Mouse (Mus musculus) hindbrain, embryonic 13.5 days (tissue): ENCODE results near the gene Oxct2b. TPM values are rescaled to one million over a fixed set of nuclear protein-coding genes. Genes with fewer than 3 reads are reported as not detected.
A peak's percentile ranks its signal among the peaks of the same experiment; 100 is the strongest.
"Not testable (repeated sequence)": the region's sequence is repeated elsewhere in the genome, so short reads cannot be mapped to it uniquely, and the experiment has no call there.

ENCODE experiments used
- ATAC-seq: fragments of 200-750 bp; cut with Nextera tagmentation; 2 replicates; pipeline ENCODE4 v1.8.0; 2017; ENCODE audit warnings: moderate TSS enrichment; ENCODE audit not compliant: low FRiP score
- H3K27ac ChIP-seq: fragments of 300-500 bp; sonication (generic); 2 replicates; pipeline ENCODE4 v1.5.1; 2015; ENCODE audit warnings: inconsistent platforms, mild to moderate bottlenecking, moderate library complexity
- H3K27me3 ChIP-seq: fragments of 300-500 bp; sonication (generic); 2 replicates; pipeline ENCODE4 v1.6.1; 2015; ENCODE audit warnings: mild to moderate bottlenecking, inconsistent platforms
- H3K36me3 ChIP-seq: fragments of 300-500 bp; sonication (generic); 2 replicates; pipeline ENCODE4 v1.6.1; 2015; ENCODE audit warnings: mild to moderate bottlenecking, inconsistent platforms
- H3K4me1 ChIP-seq: fragments of 300-500 bp; sonication (generic); replicated peaks from 2 replicates; pipeline ENCODE4 v1.6.1; 2015; ENCODE audit warnings: inconsistent platforms
- H3K4me2 ChIP-seq: fragments of 300-500 bp; sonication (generic); 2 replicates; pipeline ENCODE4 v1.6.1; 2015; ENCODE audit warnings: inconsistent platforms, mild to moderate bottlenecking, moderate library complexity
- H3K4me3 ChIP-seq: fragments of 300-500 bp; sonication (generic); 2 replicates; pipeline ENCODE4 v1.5.1; 2015; ENCODE audit warnings: mild to moderate bottlenecking, inconsistent platforms
- H3K9ac ChIP-seq: fragments of 300-500 bp; sonication (generic); 2 replicates; pipeline ENCODE4 v1.6.1; 2015; ENCODE audit warnings: mild to moderate bottlenecking, inconsistent platforms
- H3K9me3 ChIP-seq: fragments of 300-500 bp; sonication (generic); 2 replicates; pipeline ENCODE4 v1.6.1; 2016; ENCODE audit warnings: inconsistent platforms
- WGBS: fragments of 180-500 bp; shearing (Covaris S2); methylation state at CpG from one replicate; pipeline ENCODE4 v1.1.7; 2015; 5-methylcytosine and 5-hydroxymethylcytosine counted together
- polyA plus RNA-seq: library from polyadenylated mRNA; unstranded; fragments of >200 nt; fragmentation: Nextera tagmentation; extraction: Ambion mirVana; gene quantifications from 2 replicates; pipeline ENCODE4 v1.2.1, GENCODE M21; 2015

Oxct2b gene
- polyA plus RNA-seq, 1 experiment from 2014 or later, result 0.21 TPM

DNA sequence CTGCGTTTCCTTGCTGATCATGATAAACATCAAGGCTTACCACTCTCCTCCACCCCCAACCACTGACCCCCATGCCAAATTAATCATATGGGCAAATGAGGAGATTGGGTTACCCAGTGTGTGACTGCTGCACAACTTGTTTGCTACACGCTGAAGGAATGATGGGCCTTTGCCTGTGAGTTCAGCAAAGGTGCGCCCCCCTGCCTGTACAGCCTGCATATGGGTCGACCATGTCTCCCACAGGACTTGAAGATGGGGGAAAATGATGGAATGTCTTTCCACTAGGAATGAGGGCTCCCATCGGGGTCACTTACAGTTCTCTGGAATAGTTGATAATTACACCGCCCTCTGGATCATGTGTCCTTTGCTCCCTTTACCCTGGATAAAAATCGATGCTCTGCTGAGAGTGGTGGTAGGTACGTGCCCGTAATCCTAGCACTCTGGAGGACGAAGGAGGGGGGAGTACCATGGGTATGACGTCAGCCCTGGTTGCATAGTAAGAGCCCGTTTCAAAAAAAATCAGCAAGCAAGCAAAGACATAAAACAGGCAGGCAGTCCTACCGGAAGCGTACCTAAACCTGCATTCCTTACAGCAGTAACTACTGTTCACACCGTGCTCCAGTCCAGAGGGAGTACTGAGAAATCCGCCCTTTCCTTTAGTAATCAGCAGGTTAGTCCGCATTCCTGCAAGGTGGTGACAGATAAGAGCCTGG is 22.8 kb upstream of the Oxct2b start:
- H3K36me3 ChIP-seq, result no peaks in the 10 kb centered on the region
- WGBS, result 70% methylated on average over 17 of the region's 17 CpGs
- no peaks in the 10 kb centered on the region for H3K27me3 ChIP-seq
- ATAC-seq, result no peak; the same call in 1 of the 2 replicates
- H3K4me1 ChIP-seq, result no peaks in the 10 kb centered on the region
- no peak overlapping the region for H3K9ac ChIP-seq
- H3K27ac ChIP-seq, result no peak overlapping the region
- H3K4me2 ChIP-seq, result 0 out of 2 replicates have a peak overlapping the region, but pooled peaks have one; percentile 6
- H3K4me3 ChIP-seq, result no peak overlapping the region
- no peaks in the 10 kb centered on the region for H3K9me3 ChIP-seq

DNA sequence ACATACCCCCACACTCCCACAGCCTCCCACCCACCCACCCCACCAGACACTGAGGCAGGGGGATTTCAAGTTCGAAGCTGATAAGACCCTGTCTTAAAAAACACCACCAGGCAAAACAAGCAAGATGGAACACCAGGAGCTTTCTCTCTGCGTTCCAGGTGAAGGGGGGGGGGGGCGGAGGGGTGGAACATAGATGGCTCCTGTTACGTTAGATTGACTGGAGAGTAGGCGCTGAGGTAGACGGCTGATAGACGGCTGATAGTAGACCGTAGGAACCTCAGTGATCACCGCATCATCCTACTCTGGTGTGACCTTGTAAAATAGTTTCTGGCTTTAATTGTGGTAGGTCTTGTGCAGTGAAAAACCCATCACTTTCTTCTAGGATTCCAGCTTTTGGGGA is 22.2 kb upstream of the Oxct2b start:
- Histone ChIP-seq H3K9ac (no peak overlapping the region), H3K4me2 (no peak overlapping the region), H3K4me3 (no peak overlapping the region), H3K36me3 (no peaks in the 10 kb centered on the region), H3K9me3 (no peaks in the 10 kb centered on the region), H3K27ac (no peak overlapping the region), H3K4me1 (no peaks in the 10 kb centered on the region), H3K27me3 (no peaks in the 10 kb centered on the region)
- no peak for ATAC-seq
- WGBS, result 68% methylated on average over 9 of the region's 9 CpGs

DNA sequence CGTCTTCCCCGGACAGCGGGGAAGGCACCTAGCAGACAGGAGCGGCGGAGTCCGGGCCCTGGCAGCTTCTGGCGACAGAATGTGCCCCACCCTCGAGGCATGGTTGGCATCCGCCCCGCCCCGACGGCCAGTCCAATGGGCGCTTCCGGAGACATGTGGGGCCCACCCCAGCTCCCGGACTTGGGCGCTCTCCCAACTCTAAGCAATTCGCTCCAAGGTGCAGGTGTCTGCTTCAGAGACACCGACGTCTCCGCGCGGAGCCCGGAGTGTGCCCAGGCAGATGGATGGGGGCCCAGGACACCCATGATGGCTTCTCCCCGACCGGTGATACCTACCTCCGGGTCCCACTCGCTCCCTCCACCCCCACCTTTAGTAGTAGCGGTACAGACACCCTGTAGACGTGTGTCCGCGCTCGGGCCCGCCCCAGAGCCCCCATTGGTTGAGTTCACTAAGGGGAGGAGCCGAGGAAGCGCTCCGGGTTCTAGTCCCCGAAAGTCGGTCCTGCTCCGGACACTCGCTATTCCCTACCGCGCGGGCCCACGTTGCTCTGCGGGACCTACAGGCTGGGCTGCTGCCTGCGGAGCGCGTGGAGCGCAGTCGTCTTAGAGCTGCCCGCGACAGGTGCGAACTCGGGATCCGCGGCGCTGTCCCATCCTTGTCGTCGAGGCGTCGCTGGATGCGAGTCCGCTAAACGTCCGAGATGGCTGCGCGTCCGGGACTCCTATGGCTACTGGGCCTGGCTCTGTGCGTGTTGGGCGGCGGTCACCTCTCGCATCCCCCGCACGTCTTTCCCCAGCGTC is 11.2 kb upstream of the Oxct2b start, which contains the start of gene Bmp8b:
Bmp8b (plus strand) TSS at position 515 of the 800 bp plus-strand sequence.
- Histone ChIP-seq H3K36me3 (no peaks in the 10 kb centered on the region), H3K4me1 (peaks cover 13% of the 10 kb centered on the region), H3K4me3 (peak within 1 kb of the TSS; percentile 34), H3K4me2 (peak within 1 kb of the TSS; percentile 53), H3K9ac (peak within 1 kb of the TSS; percentile 51), H3K9me3 (no peaks in the 10 kb centered on the region), H3K27ac (no peak within 1 kb of the TSS), H3K27me3 (peaks cover 52% of the 10 kb centered on the region)
- 7% methylated on average over 75 of the region's 75 CpGs for WGBS
- peak; percentile 58; the same call in 1 of the 2 replicates for ATAC-seq

DNA sequence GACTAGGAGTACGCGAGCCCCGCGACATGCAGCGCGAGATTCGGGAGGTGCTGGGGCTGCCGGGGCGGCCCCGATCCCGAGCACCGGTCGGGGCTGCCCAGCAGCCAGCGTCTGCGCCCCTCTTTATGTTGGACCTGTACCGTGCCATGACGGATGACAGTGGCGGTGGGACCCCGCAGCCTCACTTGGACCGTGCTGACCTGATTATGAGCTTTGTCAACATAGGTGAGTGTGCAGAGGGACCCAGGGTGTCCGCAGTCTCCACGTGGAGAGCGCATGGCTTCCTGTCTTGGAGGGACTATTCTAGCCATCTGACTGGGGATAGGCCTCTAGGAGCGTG is 10.6 kb upstream of the Oxct2b start:
- Histone ChIP-seq H3K4me1 (peaks cover 13% of the 10 kb centered on the region), H3K4me3 (peak overlapping the region; percentile 34), H3K27ac (no peak overlapping the region), H3K4me2 (peak overlapping the region; percentile 53), H3K36me3 (no peaks in the 10 kb centered on the region), H3K9me3 (no peaks in the 10 kb centered on the region), H3K27me3 (peaks cover 52% of the 10 kb centered on the region), H3K9ac (peak overlapping the region; percentile 51)
- 24% methylated on average over 24 of the region's 24 CpGs for WGBS
- ATAC-seq, result peak; percentile 41; the same call in 1 of the 2 replicates

DNA sequence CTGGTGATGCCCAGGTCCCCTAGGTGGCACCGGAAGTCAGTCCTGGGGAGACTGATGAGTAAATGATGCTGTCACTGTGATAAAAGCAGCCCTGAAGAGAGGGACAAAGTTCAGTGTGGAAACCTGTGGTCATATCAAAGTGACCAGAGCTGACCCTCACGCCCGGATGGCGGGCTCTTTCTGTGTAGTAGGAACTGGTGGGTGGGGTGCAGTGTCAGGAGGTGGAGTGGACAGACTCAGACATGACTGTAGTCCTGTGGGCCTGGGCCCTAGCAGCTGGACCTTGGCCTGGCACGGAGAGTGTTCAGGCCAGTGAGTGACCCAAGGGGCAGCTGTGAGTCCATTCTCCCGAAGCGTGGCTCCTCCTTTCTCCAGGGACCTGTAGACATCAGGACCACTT is 10.1 kb upstream of the Oxct2b start:
- H3K4me2 ChIP-seq, H3K36me3 ChIP-seq, H3K9me3 ChIP-seq, ATAC-seq, H3K9ac ChIP-seq, H3K27ac ChIP-seq, H3K4me3 ChIP-seq: not testable (repeated sequence)
- Histone ChIP-seq H3K27me3 (peaks cover 52% of the 10 kb centered on the region), H3K4me1 (peaks cover 13% of the 10 kb centered on the region)
- WGBS, result 80% methylated on average over 7 of the region's 7 CpGs

GRCm38 (mm10) chr4:123106864-123107263 is 9.2 kb upstream of the Oxct2b start:
- no peak overlapping the region for H3K4me3 ChIP-seq
- no peak overlapping the region for H3K27ac ChIP-seq
- no peak overlapping the region for H3K9ac ChIP-seq
- peaks cover 52% of the 10 kb centered on the region for H3K27me3 ChIP-seq
- no peak for ATAC-seq
- no peak overlapping the region for H3K4me2 ChIP-seq
- no peaks in the 10 kb centered on the region for H3K9me3 ChIP-seq
- H3K36me3 ChIP-seq, result no peaks in the 10 kb centered on the region
- peaks cover 13% of the 10 kb centered on the region for H3K4me1 ChIP-seq
- WGBS, result 86% methylated on average over 2 of the region's 2 CpGs

DNA sequence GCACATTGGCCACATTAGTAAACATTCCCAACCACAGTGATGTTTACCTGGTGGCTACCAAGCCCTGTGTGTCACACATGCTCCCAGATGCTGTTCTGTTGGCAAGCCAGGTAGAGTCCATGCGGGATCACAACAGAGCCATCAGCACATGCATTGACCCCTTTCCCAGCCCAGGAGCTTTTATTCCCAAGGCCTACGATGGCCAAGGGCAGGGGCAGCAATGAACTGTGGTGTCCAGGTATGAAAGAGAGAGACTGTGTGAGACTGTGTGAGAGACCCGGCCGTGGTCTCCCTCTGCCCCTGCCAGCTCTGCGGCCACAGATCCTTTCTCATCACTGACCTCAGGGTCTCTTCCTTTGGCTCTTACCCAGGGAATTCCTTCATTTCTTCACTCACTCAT is 8.0 kb upstream of the Oxct2b start:
- WGBS, result 93% methylated on average over 5 of the region's 5 CpGs
- Histone ChIP-seq H3K9ac (no peak overlapping the region), H3K27ac (no peak overlapping the region), H3K4me3 (no peak overlapping the region), H3K36me3 (no peaks in the 10 kb centered on the region), H3K4me1 (peaks cover 13% of the 10 kb centered on the region), H3K4me2 (no peak overlapping the region), H3K9me3 (no peaks in the 10 kb centered on the region), H3K27me3 (peaks cover 48% of the 10 kb centered on the region)
- ATAC-seq, result no peak

DNA sequence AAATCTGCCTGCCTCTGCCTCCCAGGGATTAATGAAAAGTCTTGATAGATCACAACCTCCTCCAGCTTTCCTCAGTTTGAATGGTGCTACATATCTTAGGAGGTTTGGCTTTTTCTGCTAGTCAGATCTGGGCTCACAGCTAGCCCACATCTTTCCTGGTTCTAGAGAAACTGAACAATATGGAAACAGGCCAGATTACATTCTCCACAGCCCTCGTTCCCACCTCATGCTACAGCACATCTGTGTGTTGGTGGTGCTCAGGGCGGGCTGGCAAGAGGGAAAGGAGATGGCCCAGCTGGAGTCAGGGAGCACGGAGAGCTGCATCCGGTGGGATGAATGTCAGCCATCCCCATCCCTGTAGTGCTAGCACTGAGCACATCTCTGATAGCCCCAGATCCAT is 5.3 kb upstream of the Oxct2b start:
- Histone ChIP-seq H3K4me1 (peaks cover under 1% of the 10 kb centered on the region), H3K27me3 (peaks cover 30% of the 10 kb centered on the region), H3K4me2 (no peak overlapping the region), H3K9me3 (no peaks in the 10 kb centered on the region), H3K9ac (no peak overlapping the region), H3K27ac (no peak overlapping the region), H3K36me3 (no peaks in the 10 kb centered on the region), H3K4me3 (no peak overlapping the region)
- WGBS, result 94% methylated on average over 4 of the region's 4 CpGs
- no peak for ATAC-seq

GRCm38 (mm10) chr4:123111275-123111983 is 4.6 kb upstream of the Oxct2b start:
- not testable (repeated sequence) for ATAC-seq, H3K4me1 ChIP-seq, H3K36me3 ChIP-seq, H3K9me3 ChIP-seq, H3K27ac ChIP-seq, H3K4me2 ChIP-seq, H3K9ac ChIP-seq, H3K4me3 ChIP-seq
- WGBS, result 75% methylated on average over 10 of the region's 10 CpGs
- peaks cover 27% of the 10 kb centered on the region for H3K27me3 ChIP-seq

DNA sequence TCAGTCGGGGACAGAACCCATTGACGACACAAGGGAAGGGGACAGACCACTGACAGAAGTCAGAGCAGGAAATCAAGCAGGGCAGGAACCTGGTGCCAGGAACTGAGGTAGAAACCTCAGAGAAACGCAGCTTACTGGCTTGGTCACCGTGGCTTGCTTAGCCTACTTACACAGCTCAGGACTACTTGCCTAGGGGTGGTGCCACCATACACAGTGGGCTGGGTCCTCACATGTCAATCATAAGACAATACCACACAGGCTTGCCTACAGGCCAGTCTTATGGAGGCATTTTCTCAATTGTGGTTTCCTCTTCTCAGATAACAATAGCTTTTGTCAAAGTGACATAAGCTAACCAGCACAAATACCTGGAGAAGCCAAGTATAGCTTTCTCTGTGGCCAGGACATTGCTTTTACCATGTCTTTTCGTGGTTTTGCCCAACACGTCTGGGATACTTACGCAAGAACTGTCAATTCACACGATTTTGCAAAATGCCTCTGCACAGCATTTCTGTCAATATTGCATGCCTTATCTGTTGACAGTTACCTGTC is 3.8 kb upstream of the Oxct2b start:
- H3K4me1 ChIP-seq, result peaks cover 5% of the 10 kb centered on the region
- H3K4me3 ChIP-seq, result no peak overlapping the region
- H3K27me3 ChIP-seq, result peaks cover 24% of the 10 kb centered on the region
- no peak overlapping the region for H3K4me2 ChIP-seq
- H3K9ac ChIP-seq, result no peak overlapping the region
- H3K27ac ChIP-seq, result no peak overlapping the region
- no peaks in the 10 kb centered on the region for H3K9me3 ChIP-seq
- 77% methylated on average over 8 of the region's 8 CpGs for WGBS
- no peaks in the 10 kb centered on the region for H3K36me3 ChIP-seq
- no peak for ATAC-seq

GRCm38 (mm10) chr4:123114651-123115050 is 1.4 kb upstream of the Oxct2b start:
- H3K4me3 ChIP-seq, H3K36me3 ChIP-seq, ATAC-seq, H3K27ac ChIP-seq, H3K4me1 ChIP-seq, H3K4me2 ChIP-seq, H3K9me3 ChIP-seq, H3K9ac ChIP-seq: not testable (repeated sequence)
- H3K27me3 ChIP-seq, result peaks cover 25% of the 10 kb centered on the region
- WGBS, result 90% methylated on average over 4 of the region's 4 CpGs

GRCm38 (mm10) chr4:123116640-123117039 is 574 bp downstream of the Oxct2b start:
- not testable (repeated sequence) for H3K27ac ChIP-seq, H3K4me1 ChIP-seq, H3K9me3 ChIP-seq, H3K36me3 ChIP-seq, H3K9ac ChIP-seq
- H3K4me3 ChIP-seq, result peak overlapping the region; percentile 33
- peak overlapping the region; percentile 58 for H3K4me2 ChIP-seq
- peaks cover 25% of the 10 kb centered on the region for H3K27me3 ChIP-seq
- peak; percentile 75 for ATAC-seq
- WGBS, result 20% methylated on average over 28 of the region's 42 CpGs
